Mouse (Mus musculus) myocyte (in vitro differentiated cells): ENCODE measurements at regions not wholly inside any gene's neighbourhood (a gene's known extent, or its start where the extent isn't known, plus 50 kb on each side); places are given as distances from the start of the nearest gene placed in this dataset.

Experiments used
- H3K27me3 ChIP-seq: one replicate; pipeline ENCODE4 v1.6.1; 2011; ENCODE audit not compliant: control insufficient read depth, insufficient read depth, insufficient read length
- H3K36me3 ChIP-seq: one replicate; pipeline ENCODE4 v1.6.1; 2011; ENCODE audit not compliant: control insufficient read depth, insufficient read depth
- H3K4me2 ChIP-seq: one replicate; pipeline ENCODE4 v1.6.1; 2011; ENCODE audit warnings: low read depth, control low read depth
- H3K4me3 ChIP-seq: one replicate; pipeline ENCODE4 v1.5.1; 2011; ENCODE audit warnings: mild to moderate bottlenecking, control low read depth, moderate library complexity
- H3K79me2 ChIP-seq: one replicate; pipeline ENCODE4 v1.6.1; 2011; ENCODE audit not compliant: control insufficient read depth, insufficient read depth
- H3ac ChIP-seq: one replicate; pipeline ENCODE4 v1.6.1; 2011; ENCODE audit not compliant: control insufficient read depth, insufficient read length
- CEBPB ChIP-seq: IDR thresholded peaks from 2 replicates; pipeline ENCODE4 v1.6.1; 2011; ENCODE audit warnings: mild to moderate bottlenecking, moderate library complexity; ENCODE audit not compliant: poor library complexity, insufficient read depth, severe bottlenecking
- E2F4 ChIP-seq: IDR thresholded peaks from one replicate; pipeline ENCODE4 v1.6.1; 2011; ENCODE audit warnings: mild to moderate bottlenecking, control low read depth, moderate library complexity; ENCODE audit not compliant: insufficient read depth
- MAX ChIP-seq: IDR thresholded peaks from one replicate; pipeline ENCODE4 v1.6.1; 2011; ENCODE audit warnings: low read depth, mild to moderate bottlenecking, control low read depth
- MYOD1 ChIP-seq, 3 experiments: IDR thresholded peaks; one replicate each; pipeline ENCODE4 v1.6.1; 2011; ENCODE audit warnings: control low read depth in 2 of 3, low read depth in 2 of 3, mild to moderate bottlenecking in 2 of 3, moderate library complexity in 1 of 3; ENCODE audit not compliant: insufficient read length in 2 of 3, control insufficient read depth in 1 of 3
- MYOG ChIP-seq, 3 experiments: IDR thresholded peaks; one replicate each; pipeline ENCODE4 v1.6.1; 2011; ENCODE audit warnings: control low read depth in 2 of 3, low read depth in 2 of 3, mild to moderate bottlenecking in 2 of 3; ENCODE audit not compliant: insufficient read length in 2 of 3, control insufficient read depth in 1 of 3, insufficient read depth in 1 of 3
- POLR2A ChIP-seq: IDR thresholded peaks from one replicate; pipeline ENCODE4 v1.6.1; 2011; ENCODE audit warnings: low read depth, mild to moderate bottlenecking, control low read depth, moderate library complexity; ENCODE audit not compliant: insufficient read length
- POLR2AphosphoS2 ChIP-seq: IDR thresholded peaks from one replicate; pipeline ENCODE4 v1.6.1; 2011; ENCODE audit warnings: low read depth, control low read depth; ENCODE audit not compliant: insufficient read length
- REST ChIP-seq: IDR thresholded peaks from one replicate; pipeline ENCODE4 v1.6.1; 2011; ENCODE audit warnings: mild to moderate bottlenecking, control low read depth, moderate library complexity; ENCODE audit not compliant: insufficient read depth, insufficient read length
- SRF ChIP-seq: IDR thresholded peaks from one replicate; pipeline ENCODE4 v1.6.1; 2011; ENCODE audit warnings: low read depth; ENCODE audit not compliant: control insufficient read depth, insufficient read length
- TCF12 ChIP-seq: IDR thresholded peaks from one replicate; pipeline ENCODE4 v1.6.1; 2011; ENCODE audit warnings: mild to moderate bottlenecking, control low read depth; ENCODE audit not compliant: poor library complexity, insufficient read depth, severe bottlenecking
- TCF3 ChIP-seq: IDR thresholded peaks from one replicate; pipeline ENCODE4 v1.6.1; 2011; ENCODE audit warnings: low read depth, control low read depth; ENCODE audit not compliant: insufficient read length
- USF1 ChIP-seq: IDR thresholded peaks from one replicate; pipeline ENCODE4 v1.6.1; 2011; ENCODE audit warnings: low read depth, mild to moderate bottlenecking, control low read depth, moderate library complexity

- no peak overlapping the region for H3K4me3 ChIP-seq
- no peak for TF ChIP-seq TCF3
- TF ChIP-seq CEBPB: no peak
- no peak for TF ChIP-seq USF1
- TF ChIP-seq POLR2AphosphoS2: no peak
- no peak for TF ChIP-seq MYOG (IDR thresholded peaks at IDR 0.05; ENCODE audit: control insufficient read depth in 1 of 3, insufficient read depth in 1 of 3, insufficient read length in 2 of 3, low read depth in 2 of 3)
- no peak for TF ChIP-seq SRF
- TF ChIP-seq E2F4: no peak
- TF ChIP-seq MYOD1 (IDR thresholded peaks at IDR 0.05; ENCODE audit: control insufficient read depth in 1 of 3, insufficient read length in 2 of 3, low read depth in 2 of 3): no peak
- no peak for TF ChIP-seq TCF12
- TF ChIP-seq POLR2A: no peak
- TF ChIP-seq REST: no peak
- TF ChIP-seq MAX: no peak
- H3ac ChIP-seq: no peak overlapping the region
- H3K4me2 ChIP-seq: no peak overlapping the region
- no peaks in the 10 kb centered on the region for H3K79me2 ChIP-seq
- H3K27me3 ChIP-seq: no peaks in the 10 kb centered on the region
- no peaks in the 10 kb centered on the region for H3K36me3 ChIP-seq
Observed at GRCm38 (mm10) chr6:95921737-95922136, 191.2 kb upstream of the Fam19a1 start.

- H3K79me2 ChIP-seq: no peaks in the 10 kb centered on the region
- H3K4me2 ChIP-seq: no peak overlapping the region
- H3K36me3 ChIP-seq: no peaks in the 10 kb centered on the region
- H3ac ChIP-seq: no peak overlapping the region
- H3K27me3 ChIP-seq: no peaks in the 10 kb centered on the region
- TF ChIP-seq E2F4 (no peak), REST (no peak), POLR2AphosphoS2 (no peak), MYOD1 (IDR thresholded peaks at IDR 0.05; ENCODE audit: control insufficient read depth in 1 of 3, insufficient read length in 2 of 3, low read depth in 2 of 3) (no peak), POLR2A (no peak), TCF3 (no peak), USF1 (no peak), TCF12 (no peak), CEBPB (no peak), MYOG (IDR thresholded peaks at IDR 0.05; ENCODE audit: control insufficient read depth in 1 of 3, insufficient read depth in 1 of 3, insufficient read length in 2 of 3, low read depth in 2 of 3) (no peak), SRF (no peak), MAX (no peak)
- H3K4me3 ChIP-seq: no peak overlapping the region
Observed at GRCm38 (mm10) chr6:95934561-95934960, 178.4 kb upstream of the Fam19a1 start.

GRCm38 (mm10) chr6:95936504-95936903, 176.4 kb upstream of the Fam19a1 start:
- no peak for TF ChIP-seq POLR2AphosphoS2
- no peak for TF ChIP-seq E2F4
- no peak for TF ChIP-seq MAX
- H3K4me2 ChIP-seq: no peak overlapping the region
- no peaks in the 10 kb centered on the region for H3K27me3 ChIP-seq
- H3K4me3 ChIP-seq: no peak overlapping the region
- H3K79me2 ChIP-seq: no peaks in the 10 kb centered on the region
- no peaks in the 10 kb centered on the region for H3K36me3 ChIP-seq
- no peak overlapping the region for H3ac ChIP-seq

GRCm38 (mm10) chr6:95939052-95939451, 173.9 kb upstream of the Fam19a1 start:
- no peaks in the 10 kb centered on the region for H3K79me2 ChIP-seq
- H3K27me3 ChIP-seq: no peaks in the 10 kb centered on the region
- no peak overlapping the region for H3K4me3 ChIP-seq

GRCm38 (mm10) chr6:95960745-95961144, 152.2 kb upstream of the Fam19a1 start:
- H3K4me3 ChIP-seq: no peak overlapping the region
- no peak for TF ChIP-seq SRF
- no peak for TF ChIP-seq USF1
- no peak for TF ChIP-seq REST
- no peak for TF ChIP-seq CEBPB
- no peak for TF ChIP-seq TCF12
- no peak for TF ChIP-seq POLR2A
- no peak for TF ChIP-seq MYOD1 (IDR thresholded peaks at IDR 0.05; ENCODE audit: control insufficient read depth in 1 of 3, insufficient read length in 2 of 3, low read depth in 2 of 3)
- TF ChIP-seq MYOG (IDR thresholded peaks at IDR 0.05; ENCODE audit: control insufficient read depth in 1 of 3, insufficient read depth in 1 of 3, insufficient read length in 2 of 3, low read depth in 2 of 3): no peak
- no peaks in the 10 kb centered on the region for H3K36me3 ChIP-seq
- H3K79me2 ChIP-seq: no peaks in the 10 kb centered on the region
- no peak overlapping the region for H3ac ChIP-seq
- H3K4me2 ChIP-seq: no peak overlapping the region
- no peaks in the 10 kb centered on the region for H3K27me3 ChIP-seq

More at GRCm38 (mm10) chr6:95939052-95939451, 173.9 kb upstream of the Fam19a1 start:
- no peak overlapping the region for H3K4me2 ChIP-seq
- no peaks in the 10 kb centered on the region for H3K36me3 ChIP-seq
- no peak overlapping the region for H3ac ChIP-seq
- no peak for TF ChIP-seq SRF
